Mouse (Mus musculus) lung, embryonic 14.5 days (tissue): ENCODE results near the gene Cks1b. TPM values are rescaled to one million over a fixed set of nuclear protein-coding genes. Genes with fewer than 3 reads are reported as not detected.

ENCODE experiments used
- ATAC-seq: fragments of 200-750 bp; cut with Nextera tagmentation; 2 replicates; pipeline ENCODE4 v1.8.0; 2017; ENCODE audit warnings: mild to moderate bottlenecking, moderate TSS enrichment, moderate library complexity; ENCODE audit not compliant: insufficient read depth
- DNase-seq: peaks from one replicate; pipeline ENCODE4 v3.0.0-alpha.2; 2015
- H3K27ac ChIP-seq: fragments of 300-500 bp; sonication (generic); 2 replicates; pipeline ENCODE4 v1.5.1; 2014; ENCODE audit warnings: low read depth, mild to moderate bottlenecking, moderate library complexity
- H3K27me3 ChIP-seq: fragments of 300-500 bp; sonication (generic); 2 replicates; pipeline ENCODE4 v1.6.1; 2014; ENCODE audit warnings: low read length, control low read depth; ENCODE audit not compliant: insufficient read depth
- H3K36me3 ChIP-seq: fragments of 300-500 bp; sonication (generic); 2 replicates; pipeline ENCODE4 v1.6.1; 2014; ENCODE audit warnings: control low read depth; ENCODE audit not compliant: insufficient read depth
- H3K4me1 ChIP-seq: fragments of 300-500 bp; sonication (generic); 2 replicates; pipeline ENCODE4 v1.6.1; 2014; ENCODE audit warnings: antibody characterized with exemption, control low read depth; ENCODE audit not compliant: insufficient read depth
- H3K4me2 ChIP-seq: fragments of 300-500 bp; sonication (generic); 2 replicates; pipeline ENCODE4 v1.6.1; 2014; ENCODE audit warnings: mild to moderate bottlenecking
- H3K4me3 ChIP-seq: fragments of 300-500 bp; sonication (generic); 2 replicates; pipeline ENCODE4 v1.5.1; 2014; ENCODE audit warnings: low read depth, low read length
- H3K9ac ChIP-seq: fragments of 300-500 bp; sonication (generic); 2 replicates; pipeline ENCODE4 v1.6.1; 2014
- H3K9me3 ChIP-seq: fragments of 300-500 bp; sonication (generic); 2 replicates; pipeline ENCODE4 v1.6.1; 2016; ENCODE audit warnings: low read depth, low read length, control low read depth
- CTCF ChIP-seq: IDR thresholded peaks from 2 replicates; pipeline ENCODE4 v1.5.1; 2016; ENCODE audit warnings: antibody characterized with exemption, low read depth
- WGBS: fragments of 180-500 bp; shearing (Covaris S2); extraction: QIAGEN DNeasy Blood & Tissue Kit; methylation state at CpG from one replicate; pipeline ENCODE4 v1.1.7; 2014; 5-methylcytosine and 5-hydroxymethylcytosine counted together
- polyA plus RNA-seq: library from polyadenylated mRNA; unstranded; fragments of >200 nt; fragmentation: Nextera tagmentation; extraction: Ambion mirVana; gene quantifications from 2 replicates; pipeline ENCODE4 v1.2.1, GENCODE M21; 2014

Cks1b gene
- polyA plus RNA-seq, 1 experiment from 2014 or later, result 692 TPM

DNA sequence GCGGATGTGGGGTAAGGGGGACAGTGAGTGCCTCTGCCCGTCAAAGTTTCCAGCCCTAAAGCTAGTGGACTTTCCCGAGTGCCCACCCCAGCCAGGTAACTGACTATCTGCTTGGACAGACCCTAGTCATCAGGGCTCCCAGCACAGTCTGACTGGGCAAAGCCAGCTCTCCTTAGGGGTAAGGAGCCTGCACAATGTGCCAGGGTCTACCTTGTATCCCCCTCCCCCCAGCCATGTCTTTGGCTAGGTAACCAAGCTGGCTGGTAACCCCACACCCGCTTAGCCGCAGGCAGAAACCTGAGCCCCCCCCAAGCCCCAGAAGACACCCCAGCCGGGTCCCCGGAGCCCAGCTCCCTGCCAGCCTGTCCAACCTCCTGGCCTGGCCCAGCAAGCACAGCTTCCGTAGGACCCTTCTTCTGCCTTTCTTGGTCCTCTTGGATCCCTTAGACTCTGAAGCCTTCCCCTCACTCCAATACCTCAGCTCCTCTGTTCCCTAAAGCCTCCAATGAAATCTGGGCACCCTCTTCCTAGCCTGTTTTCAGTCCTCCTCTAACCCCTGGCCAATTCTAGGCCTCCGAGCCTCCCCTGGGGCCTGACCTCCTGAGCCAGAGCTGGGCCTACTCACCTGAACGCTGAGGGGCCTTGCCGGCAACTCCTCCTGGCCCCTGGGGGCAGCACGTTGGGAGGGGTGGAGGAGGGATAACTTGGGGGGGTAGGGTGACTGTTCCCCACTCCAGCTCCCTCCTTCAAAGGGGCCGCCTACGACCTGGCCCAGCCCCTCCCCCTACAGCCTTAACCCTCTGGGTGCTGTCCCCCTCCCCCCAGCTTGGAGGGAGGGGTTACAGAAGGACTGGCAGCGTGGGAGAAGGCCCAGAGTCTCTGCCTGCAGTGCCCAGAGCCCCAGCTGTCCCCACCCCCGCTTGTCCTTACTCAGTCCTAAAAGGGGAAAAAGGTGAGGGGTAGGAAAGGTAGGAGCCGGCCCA is 31.5 kb downstream of the Cks1b start:
- no peak for DNase-seq
- H3K9me3 ChIP-seq, result no peaks in the 10 kb centered on the region
- no peak for TF ChIP-seq CTCF
- WGBS, result 55% methylated on average over 17 of the region's 17 CpGs
- no peak overlapping the region for H3K4me3 ChIP-seq
- H3K36me3 ChIP-seq, result no peaks in the 10 kb centered on the region
- no peak for ATAC-seq
- H3K27ac ChIP-seq, result no peak overlapping the region
- H3K4me1 ChIP-seq, result peaks cover 3% of the 10 kb centered on the region; the same call in 1 of the 2 replicates
- H3K27me3 ChIP-seq, result no peaks in the 10 kb centered on the region
- H3K4me2 ChIP-seq, result peak overlapping the region; percentile 13; the same call in 1 of the 2 replicates
- no peak overlapping the region; the same call in 1 of the 2 replicates for H3K9ac ChIP-seq

- Histone ChIP-seq H3K9ac (no peak overlapping the region), H3K36me3 (no peaks in the 10 kb centered on the region), H3K27me3 (no peaks in the 10 kb centered on the region), H3K4me1 (peaks cover 3% of the 10 kb centered on the region; the same call in 1 of the 2 replicates), H3K9me3 (no peaks in the 10 kb centered on the region), H3K27ac (no peak overlapping the region), H3K4me3 (no peak overlapping the region), H3K4me2 (peak overlapping the region; percentile 25; the same call in 1 of the 2 replicates)
- TF ChIP-seq CTCF, result no peak
- no peak for ATAC-seq
- DNase-seq, result no peak
- WGBS, result 28% methylated on average over 11 of the region's 11 CpGs
These were observed 32.7 kb downstream of the Cks1b start for GRCm38 (mm10) chr3:89385451-89385850.

- WGBS, result 62% methylated on average over 12 of the region's 12 CpGs
- no peak for TF ChIP-seq CTCF
- Histone ChIP-seq H3K9me3 (no peaks in the 10 kb centered on the region), H3K36me3 (peaks cover 8% of the 10 kb centered on the region; the same call in 1 of the 2 replicates), H3K4me3 (no peak overlapping the region), H3K4me1 (peaks cover 3% of the 10 kb centered on the region; the same call in 1 of the 2 replicates), H3K27ac (no peak overlapping the region), H3K4me2 (no peak overlapping the region), H3K27me3 (no peaks in the 10 kb centered on the region), H3K9ac (no peak overlapping the region)
- ATAC-seq (no peak), DNase-seq (no peak)
These were observed 33.7 kb downstream of the Cks1b start for GRCm38 (mm10) chr3:89384331-89385076.

DNA sequence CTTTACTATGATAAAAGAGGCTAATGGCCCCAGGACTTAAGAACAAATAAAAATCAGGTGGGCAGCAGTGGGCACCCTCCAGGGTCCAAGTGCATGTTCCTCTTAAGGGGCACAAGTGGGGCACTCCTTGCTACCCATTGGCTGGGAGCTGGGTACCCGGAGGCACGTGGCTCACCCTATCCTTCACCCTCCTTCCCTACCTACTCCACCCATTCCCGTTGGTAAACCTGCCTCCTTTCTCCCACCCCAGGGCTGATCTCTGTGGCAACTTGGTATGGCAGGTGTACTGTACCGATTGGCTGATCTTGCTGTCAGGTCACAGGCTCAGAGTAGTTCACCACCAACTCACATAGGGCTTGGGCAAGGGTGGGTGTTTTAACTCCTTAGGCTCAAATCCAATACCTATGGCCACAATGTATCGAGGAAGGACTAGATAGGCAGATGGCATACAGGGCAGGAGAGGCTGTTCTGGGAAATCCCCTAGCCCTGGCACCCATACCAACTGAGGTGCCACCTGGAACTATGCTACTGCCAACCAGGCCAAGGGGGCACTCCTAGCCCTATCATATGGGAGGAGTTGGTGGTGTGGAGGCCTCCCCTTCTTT is 34.4 kb downstream of the Cks1b start:
- Histone ChIP-seq H3K4me2 (no peak overlapping the region), H3K4me3 (no peak overlapping the region), H3K4me1 (peaks cover 3% of the 10 kb centered on the region; the same call in 1 of the 2 replicates), H3K9ac (no peak overlapping the region), H3K27ac (no peak overlapping the region), H3K9me3 (no peaks in the 10 kb centered on the region), H3K27me3 (no peaks in the 10 kb centered on the region), H3K36me3 (peaks cover 10% of the 10 kb centered on the region; the same call in 1 of the 2 replicates)
- DNase-seq (no peak), ATAC-seq (no peak)
- WGBS, result 78% methylated on average over 5 of the region's 5 CpGs
- no peak for TF ChIP-seq CTCF

DNA sequence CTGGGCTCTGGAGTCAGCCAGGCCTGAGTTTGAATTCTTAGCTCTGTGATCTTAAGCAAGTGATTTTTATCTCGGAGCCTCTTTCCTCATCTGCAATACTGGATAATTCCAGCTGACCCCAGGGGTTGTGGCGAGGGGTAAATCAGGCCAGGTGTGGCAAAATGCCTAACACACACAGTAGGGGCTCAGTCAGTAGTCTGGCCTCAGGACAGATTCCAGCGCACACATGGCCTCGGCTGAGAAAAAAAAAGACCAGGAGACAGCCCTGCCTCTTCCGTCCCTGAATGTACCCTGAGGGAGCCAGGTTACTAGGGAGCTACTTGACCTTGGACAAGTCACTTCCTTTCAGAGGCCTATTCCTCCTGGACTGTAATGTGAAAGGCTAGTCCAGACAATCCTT is 35.2 kb downstream of the Cks1b start:
- no peak for TF ChIP-seq CTCF
- H3K9me3 ChIP-seq, result no peaks in the 10 kb centered on the region
- DNase-seq (no peak), ATAC-seq (no peak)
- 75% methylated on average over 5 of the region's 5 CpGs for WGBS
- no peak overlapping the region for H3K4me3 ChIP-seq
- no peaks in the 10 kb centered on the region for H3K27me3 ChIP-seq
- peaks cover 10% of the 10 kb centered on the region; the same call in 1 of the 2 replicates for H3K36me3 ChIP-seq
- H3K27ac ChIP-seq, result no peak overlapping the region
- peaks cover 3% of the 10 kb centered on the region; the same call in 1 of the 2 replicates for H3K4me1 ChIP-seq
- no peak overlapping the region for H3K9ac ChIP-seq
- no peak overlapping the region for H3K4me2 ChIP-seq

DNA sequence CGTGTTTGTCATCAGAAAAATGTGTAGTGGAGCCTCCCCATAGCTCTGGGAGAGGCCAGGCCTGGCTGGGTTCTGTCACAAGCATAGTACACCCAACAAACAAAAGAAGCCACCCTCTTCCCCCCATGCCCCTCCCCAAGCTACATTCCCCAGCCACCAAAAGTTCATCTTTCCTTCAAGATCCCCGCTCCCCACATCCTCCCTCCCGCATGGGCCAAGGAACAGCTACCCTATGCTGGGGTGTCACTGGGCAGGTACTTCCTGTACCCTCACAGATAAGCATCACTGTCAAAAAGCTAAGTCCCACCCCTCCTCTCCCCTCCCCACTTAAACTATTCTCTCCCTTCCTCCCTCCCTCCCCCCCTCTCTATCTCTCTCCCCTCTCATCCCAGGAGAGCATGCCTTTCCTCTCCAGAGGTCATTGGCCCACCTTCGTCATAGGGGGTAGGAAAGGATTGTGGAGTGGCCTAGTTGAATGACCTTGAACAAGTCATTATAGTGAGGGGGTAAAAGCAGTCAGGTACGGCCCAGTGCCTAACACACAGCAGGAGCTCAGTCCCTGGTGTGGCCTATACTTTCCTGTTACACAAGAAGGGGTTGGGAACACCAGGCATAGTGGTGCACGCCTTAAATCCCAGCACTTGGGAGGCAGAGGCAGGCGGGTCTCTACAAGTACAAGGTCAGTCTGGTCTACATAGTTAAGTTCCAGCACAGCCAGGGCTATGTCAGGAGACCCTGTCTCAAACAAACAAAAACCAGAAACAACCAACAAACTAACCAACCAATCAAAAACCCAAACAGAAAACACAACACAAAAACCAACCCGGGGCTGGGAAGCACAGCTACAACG is 35.9 kb downstream of the Cks1b start:
- H3K4me1 ChIP-seq, result peaks cover 3% of the 10 kb centered on the region; the same call in 1 of the 2 replicates
- no peak for DNase-seq
- 85% methylated on average over 9 of the region's 9 CpGs for WGBS

More for the DNA sequence above, 35.9 kb downstream of the Cks1b start:
- no peak overlapping the region for H3K4me2 ChIP-seq
- no peak for ATAC-seq
- no peak for TF ChIP-seq CTCF
- H3K9me3 ChIP-seq, result no peaks in the 10 kb centered on the region
- H3K4me3 ChIP-seq, result no peak overlapping the region
- no peak overlapping the region for H3K9ac ChIP-seq
- H3K27me3 ChIP-seq, result no peaks in the 10 kb centered on the region
- H3K36me3 ChIP-seq, result peaks cover 10% of the 10 kb centered on the region; the same call in 1 of the 2 replicates
- no peak overlapping the region for H3K27ac ChIP-seq
